Mouse (Mus musculus) C3H10T1/2 (cell line): ENCODE measurements around the gene Olfr1301. TPM values are rescaled to one million over a fixed set of nuclear protein-coding genes. Genes with fewer than 3 reads are reported as not detected.

Experiments
- polyA plus RNA-seq, 2 experiments: library from polyadenylated mRNA; unstranded; fragments of >200 nt; fragmentation: generic; extraction: Trizol; gene quantifications; one replicate each; pipeline ENCODE4 v1.2.1; 2012; ENCODE audit warnings: missing spikeins in 2 of 2

Gene Olfr1301
- not detected for polyA plus RNA-seq

GRCm38 (mm10) chr2:111750706-111751105 lies at the start of gene Olfr1301:
Olfr1301 (plus strand) TSS chr2:111751006.

GRCm38 (mm10) chr2:111777129-111777528 lies 26.3 kb downstream of the Olfr1301 start, which contains the start of gene Olfr1302:
Olfr1302 (plus strand) TSS chr2:111777429.

Other genes with a start within 250 kb of the Olfr1301 start
- gene Olfr1293-ps, start 225.8 kb upstream of the Olfr1301 start, polyA plus RNA-seq: not detected
- gene Olfr1294, start 210.7 kb upstream of the Olfr1301 start, polyA plus RNA-seq: not detected
- gene Olfr1295, start 181.3 kb upstream of the Olfr1301 start, polyA plus RNA-seq: not detected
- gene Olfr1297, start 124.5 kb upstream of the Olfr1301 start, polyA plus RNA-seq: not detected
- not detected for gene Olfr1298, start 101.8 kb upstream of the Olfr1301 start, polyA plus RNA-seq
- gene Olfr1299, start 89.6 kb upstream of the Olfr1301 start, polyA plus RNA-seq: not detected
- gene Olfr1302, start 26.4 kb downstream of the Olfr1301 start, polyA plus RNA-seq: not detected
- gene Olfr1303, start 69.3 kb downstream of the Olfr1301 start, polyA plus RNA-seq: not detected
- not detected for gene Olfr1305, start 126.1 kb downstream of the Olfr1301 start, polyA plus RNA-seq
- gene Olfr1306, start 165.3 kb downstream of the Olfr1301 start, polyA plus RNA-seq: not detected
- gene Olfr1307, start 198.4 kb downstream of the Olfr1301 start, polyA plus RNA-seq: not detected
- not detected for gene Olfr1308, start 213.9 kb downstream of the Olfr1301 start, polyA plus RNA-seq
- gene Olfr1309, start 239.3 kb downstream of the Olfr1301 start, polyA plus RNA-seq: not detected